Mouse (Mus musculus) heart, adult 2 months (tissue): ENCODE data around the gene Zfp57. TPM values are rescaled to one million over a fixed set of nuclear protein-coding genes. Genes with fewer than 3 reads are reported as not detected.
A peak's percentile ranks its signal among the peaks of the same experiment; 100 is the strongest.

Source experiments
- DNase-seq, 2 experiments: peaks; one replicate each; pipeline ENCODE4 v3.0.0; 2021
- H3K27ac ChIP-seq: fragments of 200-600 bp; 2 replicates; pipeline ENCODE4 v1.8.1; 2022
- H3K27me3 ChIP-seq: fragments of 200-500 bp; 2 replicates; pipeline ENCODE4 v1.6.1; 2012; ENCODE audit warnings: mild to moderate bottlenecking, low read length, inconsistent platforms, mixed read lengths; ENCODE audit not compliant: control insufficient read depth, insufficient read depth
- H3K36me3 ChIP-seq: fragments of 200-500 bp; 2 replicates; pipeline ENCODE4 v1.6.1; 2012; ENCODE audit warnings: low read length, inconsistent platforms; ENCODE audit not compliant: control insufficient read depth, insufficient read depth
- H3K4me1 ChIP-seq: fragments of 200-500 bp; 2 replicates; pipeline ENCODE4 v1.6.1; 2011; ENCODE audit warnings: low read length; ENCODE audit not compliant: control insufficient read depth, insufficient read depth
- H3K4me3 ChIP-seq: fragments of 200-600 bp; 2 replicates; pipeline ENCODE4 v1.8.1; 2022
- H3K79me2 ChIP-seq: fragments of 200-500 bp; replicated peaks from 2 replicates; pipeline ENCODE4 v1.6.1; 2012; ENCODE audit warnings: mild to moderate bottlenecking, inconsistent platforms, low read length, moderate library complexity, mixed read lengths; ENCODE audit not compliant: control insufficient read depth, insufficient read depth
- H3K9ac ChIP-seq: fragments of 200-500 bp; 2 replicates; pipeline ENCODE4 v1.6.1; 2012; ENCODE audit warnings: low read depth, mild to moderate bottlenecking, control low read depth, inconsistent platforms, low read length, mixed read lengths
- CTCF ChIP-seq: fragments of 200-600 bp; IDR thresholded peaks from 2 replicates; pipeline ENCODE4 v1.8.1; 2022; ENCODE audit warnings: antibody characterized with exemption, mild to moderate bottlenecking, moderate library complexity
- EP300 ChIP-seq: fragments of 200-500 bp; IDR thresholded peaks from 2 replicates; pipeline ENCODE4 v1.6.1; 2011; ENCODE audit warnings: low read depth, low read length, control low read depth; ENCODE audit not compliant: insufficient read depth
- POLR2A ChIP-seq: fragments of 200-500 bp; IDR thresholded peaks from 2 replicates; pipeline ENCODE4 v1.6.1; 2011; ENCODE audit warnings: mild to moderate bottlenecking, low read depth, low read length, control low read depth; ENCODE audit not compliant: insufficient read depth
- WGBS: fragments of 180-500 bp; shearing (Covaris S2); methylation state at CpG from one replicate; pipeline ENCODE4 v1.1.7; 2018; 5-methylcytosine and 5-hydroxymethylcytosine counted together
- intact Hi-C: fragments of 180-260 bp; cut with DNase I; formaldehyde crosslinking; loops from one replicate; pipeline ENCODE4 v1.15.1; 2025
- long read RNA-seq: library from polyadenylated mRNA; stranded (forward); transcript quantifications from one replicate; pipeline ENCODE4 v2.0.0, GENCODE M21; 2021
- polyA plus RNA-seq: library from polyadenylated mRNA; depleted of rRNA; stranded (reverse); fragments of >200 nt; gene quantifications from 2 replicates; pipeline ENCODE4 v1.2.3, GENCODE M21; 2012; rRNA removed
- total RNA-seq, 2 experiments: library from RNA; stranded (reverse); gene quantifications; 2 replicates each; pipeline ENCODE4 v1.2.3; 2021

The Zfp57 gene
- total RNA-seq (1 to 10 TPM in 1 of 2 experiments, under 1 TPM in 1; 0.94 to 1.4 TPM), polyA plus RNA-seq (2.3 and 4.3 TPM in 2 replicates)
- long read RNA-seq, partial matches to known transcripts: 0 of 1 reads
- long read RNA-seq, other reads (novel, unspliced or antisense): 0 of 1 reads

DNA sequence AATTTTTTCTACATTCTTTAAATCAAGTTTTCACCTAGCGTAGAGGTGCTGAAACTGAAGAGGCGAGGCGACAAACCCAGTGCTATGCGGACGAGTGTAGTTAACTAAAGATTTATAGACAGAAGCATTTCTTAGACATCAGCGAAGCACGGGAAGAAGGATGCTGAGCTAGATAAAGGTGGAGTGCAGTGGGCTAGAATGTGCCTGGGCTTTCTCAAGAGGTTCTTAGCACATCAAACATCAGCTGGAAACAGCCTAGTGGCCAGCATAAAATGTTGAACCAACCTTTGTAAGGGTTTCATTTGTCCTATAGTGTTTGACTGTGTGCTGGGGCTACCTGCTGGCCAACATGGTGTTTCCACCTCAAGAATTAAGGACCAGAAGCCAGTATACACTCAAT lies at the start of gene Zfp57:
Zfp57 (plus strand) TSS at position 301 of the 400 bp plus-strand sequence.
- no peak for DNase-seq
- 92% methylated on average over 7 of the region's 7 CpGs for WGBS
- Histone ChIP-seq H3K9ac (no peak within 1 kb of the TSS), H3K36me3 (no peaks in the 10 kb centered on the region), H3K79me2 (no peaks in the 10 kb centered on the region), H3K4me3 (no peak within 1 kb of the TSS), H3K4me1 (no peaks in the 10 kb centered on the region), H3K27ac (no peak within 1 kb of the TSS), H3K27me3 (no peaks in the 10 kb centered on the region)
- TF ChIP-seq POLR2A (no peak), EP300 (no peak), CTCF (no peak)
- intact Hi-C loops: no loop called here

GRCm38 (mm10) chr17:36952631-36953030 lies 48.3 kb upstream of the Zfp57 start:
- no peak for TF ChIP-seq POLR2A
- TF ChIP-seq CTCF: no peak
- no peak for TF ChIP-seq EP300
- no peaks in the 10 kb centered on the region for H3K79me2 ChIP-seq

DNA sequence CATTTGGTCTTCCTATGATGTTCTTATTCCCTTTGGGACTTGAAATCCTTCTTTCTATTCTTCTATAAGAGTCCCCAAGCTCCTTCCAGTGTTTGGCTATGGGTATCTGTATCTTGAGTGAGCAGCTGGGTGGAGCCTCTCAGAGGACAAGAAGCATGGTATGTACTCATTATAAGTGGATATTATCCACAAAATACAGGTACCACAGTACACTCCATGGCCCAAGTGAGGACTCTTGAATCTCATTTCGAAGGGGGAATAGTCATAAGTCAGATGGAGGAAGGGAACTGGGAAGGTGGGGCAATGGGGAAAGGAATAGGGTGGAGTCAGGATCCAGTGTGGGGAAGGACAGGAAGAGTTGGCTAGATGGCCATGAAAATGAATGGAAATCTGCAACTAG lies 47.9 kb upstream of the Zfp57 start:
- DNase-seq: no peak
- Histone ChIP-seq H3K79me2 (no peaks in the 10 kb centered on the region), H3K4me1 (peaks cover 2% of the 10 kb centered on the region), H3K9ac (no peak overlapping the region), H3K27me3 (no peaks in the 10 kb centered on the region), H3K27ac (no peak overlapping the region), H3K4me3 (no peak overlapping the region), H3K36me3 (peaks cover 2% of the 10 kb centered on the region; the same call in 1 of the 2 replicates)
- TF ChIP-seq CTCF (no peak), POLR2A (no peak), EP300 (no peak)
- intact Hi-C loops: no loop called here
- WGBS: 86% methylated on average over 1 of the region's 1 CpGs

More at GRCm38 (mm10) chr17:36952631-36953030, 48.3 kb upstream of the Zfp57 start:
- Histone ChIP-seq H3K9ac (no peak overlapping the region), H3K36me3 (peaks cover 2% of the 10 kb centered on the region; the same call in 1 of the 2 replicates), H3K27me3 (no peaks in the 10 kb centered on the region), H3K4me1 (peaks cover 2% of the 10 kb centered on the region), H3K27ac (no peak overlapping the region), H3K4me3 (no peak overlapping the region)
- intact Hi-C loops: no loop called here
- DNase-seq: no peak
- 94% methylated on average over 2 of the region's 2 CpGs for WGBS

GRCm38 (mm10) chr17:36957999-36958743 lies 42.8 kb upstream of the Zfp57 start, which contains the start of the genes Znrd1 and Znrd1as:
Znrd1 (minus strand) TSS chr17:36958559.
Znrd1as (plus strand) TSS chr17:36958592.
- WGBS: under 1% methylated on average over 46 of the region's 46 CpGs
- peak; percentile 85 for TF ChIP-seq POLR2A
- TF ChIP-seq CTCF: 0 out of 2 replicates have a peak, but pooled peaks have one; percentile 10
- TF ChIP-seq EP300: peak; percentile 89; the same call in 1 of the 2 replicates
- peak within 1 kb of the TSS; percentile 83 for H3K27ac ChIP-seq
- no peaks in the 10 kb centered on the region for H3K27me3 ChIP-seq
- H3K4me3 ChIP-seq: peak within 1 kb of the TSS; percentile 73
- DNase-seq: peak; percentile 94 to 96
- intact Hi-C loops: loop anchor here (2.0 kb wide), 3 partner anchors 43 to 121 kb away; partner anchors contain the start of gene Trim26
- peaks cover 3% of the 10 kb centered on the region for H3K4me1 ChIP-seq
- peaks cover 2% of the 10 kb centered on the region for H3K36me3 ChIP-seq
- H3K9ac ChIP-seq: peak within 1 kb of the TSS; percentile 87
- H3K79me2 ChIP-seq: no peaks in the 10 kb centered on the region

GRCm38 (mm10) chr17:36958884-36959283 lies 42.1 kb upstream of the Zfp57 start:
- intact Hi-C loops: loop anchor here (2.0 kb wide), 3 partner anchors 44 to 122 kb away; partner anchors contain the start of gene Trim26
- H3K27me3 ChIP-seq: no peaks in the 10 kb centered on the region
- peak overlapping the region; percentile 73 for H3K4me3 ChIP-seq
- TF ChIP-seq CTCF (no peak), POLR2A (no peak), EP300 (no peak)
- H3K9ac ChIP-seq: peak overlapping the region; percentile 87
- H3K36me3 ChIP-seq: peaks cover 2% of the 10 kb centered on the region
- H3K79me2 ChIP-seq: no peaks in the 10 kb centered on the region
- H3K27ac ChIP-seq: peak overlapping the region; percentile 83
- DNase-seq: no peak
- 7% methylated on average over 12 of the region's 12 CpGs for WGBS
- peaks cover 3% of the 10 kb centered on the region for H3K4me1 ChIP-seq

- Histone ChIP-seq H3K79me2 (no peaks in the 10 kb centered on the region), H3K4me1 (peaks cover 3% of the 10 kb centered on the region), H3K27ac (no peak overlapping the region), H3K36me3 (peaks cover 2% of the 10 kb centered on the region), H3K27me3 (no peaks in the 10 kb centered on the region), H3K9ac (no peak overlapping the region), H3K4me3 (no peak overlapping the region)
- DNase-seq: no peak
- intact Hi-C loops: no loop called here
- WGBS: 69% methylated on average over 1 of the region's 1 CpGs
- TF ChIP-seq EP300 (no peak), POLR2A (no peak), CTCF (peak; percentile 35)
These were observed 39.8 kb upstream of the Zfp57 start for GRCm38 (mm10) chr17:36961125-36961524.
